In genomic region chr1:36589486-36589885, GRCm38 (mm10) we compare ENCODE assay signal across 11 mouse cellular contexts. TPM values are rescaled to one million over a fixed set of nuclear protein-coding genes. Genes with fewer than 3 reads are reported as not detected.
DNase-seq lines count a peak whose midpoint lies in the region; ATAC-seq and TF ChIP-seq lines count a peak whose summit lies in the region.
"Had no signal": no experiment of that assay in that cellular context is flagged by ENCODE, and none has a peak within 500 bp of the region (broad histone marks: within the 10 kb centered on the region; RNA-seq: fewer than 3 reads in every experiment).

No protein-coding gene starts in this region.

- H3K4me1 ChIP-seq in midbrain, postnatal 0 days (ENCODE audit: insufficient read depth, low read length) = peaks cover 4% of the 10 kb centered on the region; the same call in 1 of the 2 replicates
- peaks cover 21% of the 10 kb centered on the region; the same call in 1 of the 2 replicates for H3K4me1 ChIP-seq in midbrain, embryonic 13.5 days (replicated peaks)
- peaks cover 48% of the 10 kb centered on the region for H3K4me1 ChIP-seq in heart, embryonic 15.5 days (replicated peaks)

- no peak for TF ChIP-seq CTCF in midbrain, postnatal 0 days (IDR thresholded peaks at IDR 0.05)

- peak; percentile 64 for DNase-seq in midbrain, postnatal 0 days (ENCODE audit: low spot score)
- peak; percentile 60 for DNase-seq in cerebellum, postnatal 14 days
- DNase-seq in kidney, postnatal 14 days = peak; percentile 84
- peak; percentile 78 for DNase-seq in testis, postnatal 10 days (ENCODE audit: low spot score)
- no peak for DNase-seq in spleen, adult 12 weeks (ENCODE audit: low spot score)
- DNase-seq in left cerebral cortex, adult 18-20 months (ENCODE audit: low spot score in 2 of 2) = no peak

- ATAC-seq in midbrain, postnatal 0 days (ENCODE audit: low FRiP score) = no peak
- ATAC-seq in midbrain, embryonic 13.5 days = no peak
- ATAC-seq in heart, embryonic 15.5 days (replicated peaks; ENCODE audit: insufficient number of reproducible peaks, insufficient read depth, low FRiP score, low read depth) = peak; percentile 76
- ATAC-seq: Patski had no signal

- no peak overlapping the region for H3K9ac ChIP-seq in midbrain, postnatal 0 days (replicated peaks; ENCODE audit: low read length, poor library complexity, severe bottlenecking)
- no peak overlapping the region for H3K9ac ChIP-seq in midbrain, embryonic 13.5 days (replicated peaks)
- H3K9ac ChIP-seq in heart, embryonic 15.5 days = no peak overlapping the region

- H3K36me3 ChIP-seq in midbrain, postnatal 0 days (ENCODE audit: insufficient read depth, low read length) = no peaks in the 10 kb centered on the region
- H3K36me3 ChIP-seq in midbrain, embryonic 13.5 days = no peaks in the 10 kb centered on the region
- H3K36me3 ChIP-seq in heart, embryonic 15.5 days = no peaks in the 10 kb centered on the region

- 0 out of 2 replicates have a peak overlapping the region, but pooled peaks have one; percentile 12 for H3K27ac ChIP-seq in midbrain, postnatal 0 days (ENCODE audit: low read depth, low read length)
- no peak overlapping the region for H3K27ac ChIP-seq in midbrain, embryonic 13.5 days
- peak overlapping the region; percentile 66 for H3K27ac ChIP-seq in heart, embryonic 15.5 days

- no peaks in the 10 kb centered on the region for H3K27me3 ChIP-seq in midbrain, postnatal 0 days (ENCODE audit: insufficient read depth, low read length)
- H3K27me3 ChIP-seq in midbrain, embryonic 13.5 days = no peaks in the 10 kb centered on the region
- no peaks in the 10 kb centered on the region for H3K27me3 ChIP-seq in heart, embryonic 15.5 days
- H3K27me3 ChIP-seq: Patski had no signal

- H3K4me2 ChIP-seq in midbrain, postnatal 0 days (ENCODE audit: low read depth, low read length, poor library complexity, severe bottlenecking) = no peak overlapping the region
- no peak overlapping the region for H3K4me2 ChIP-seq in midbrain, embryonic 13.5 days (replicated peaks)
- H3K4me2 ChIP-seq in heart, embryonic 15.5 days = no peak overlapping the region

- H3K4me3 ChIP-seq in midbrain, postnatal 0 days (ENCODE audit: low read depth, low read length) = no peak overlapping the region
- no peak overlapping the region for H3K4me3 ChIP-seq in midbrain, embryonic 13.5 days (replicated peaks)
- H3K4me3 ChIP-seq in heart, embryonic 15.5 days = no peak overlapping the region

- no peaks in the 10 kb centered on the region for H3K9me3 ChIP-seq in midbrain, postnatal 0 days (ENCODE audit: low read length)
- H3K9me3 ChIP-seq in midbrain, embryonic 13.5 days = no peaks in the 10 kb centered on the region
- H3K9me3 ChIP-seq in heart, embryonic 15.5 days (replicated peaks) = no peaks in the 10 kb centered on the region

- 56% methylated on average over 6 of the region's 6 CpGs for WGBS in midbrain, postnatal 0 days
- 51% methylated on average over 6 of the region's 6 CpGs for WGBS in midbrain, embryonic 13.5 days
- 22% methylated on average over 6 of the region's 6 CpGs for WGBS in heart, embryonic 15.5 days

RNA-seq across cellular contexts. Expression of gene Sema4c, which starts 31.3 kb away (rescaled TPM):
- total RNA-seq in midbrain, postnatal 0 days (2014; rRNA removed) = 30.0 and 32.7 TPM in 2 replicates
- polyA plus RNA-seq in midbrain, postnatal 0 days (2015; fragmentation: Nextera tagmentation; extraction: Ambion mirVana) = 14.7 and 18.0 TPM in 2 replicates
- polyA plus RNA-seq in midbrain, embryonic 13.5 days (2015; fragmentation: Nextera tagmentation; extraction: Ambion mirVana) = 33.4 and 35.4 TPM in 2 replicates
- polyA plus RNA-seq in heart, embryonic 15.5 days (2015; fragmentation: Nextera tagmentation; extraction: Ambion mirVana) = 7.9 and 10.9 TPM in 2 replicates
- 10 to 100 TPM; 20.5 to 21.0 TPM for total RNA-seq in left cerebral cortex, adult 18-20 months (2021)
- total RNA-seq: neutrophil, adult 5-6 weeks had no signal

RNA-seq across cellular contexts. Expression of gene Ankrd39, which starts 42.2 kb away (rescaled TPM):
- 27.9 and 30.4 TPM in 2 replicates for total RNA-seq in midbrain, postnatal 0 days (2014; rRNA removed)
- 34.3 and 40.9 TPM in 2 replicates for polyA plus RNA-seq in midbrain, postnatal 0 days (2015; fragmentation: Nextera tagmentation; extraction: Ambion mirVana)
- polyA plus RNA-seq in midbrain, embryonic 13.5 days (2015; fragmentation: Nextera tagmentation; extraction: Ambion mirVana) = 22.1 and 22.3 TPM in 2 replicates
- 27.3 and 30.4 TPM in 2 replicates for polyA plus RNA-seq in heart, embryonic 15.5 days (2015; fragmentation: Nextera tagmentation; extraction: Ambion mirVana)
- 10 to 100 TPM; 11.5 to 11.9 TPM for total RNA-seq in left cerebral cortex, adult 18-20 months (2021)

RNA-seq across cellular contexts. Expression of gene Gm42417, which starts 50.3 kb away (rescaled TPM):
- total RNA-seq in midbrain, postnatal 0 days (2014; rRNA removed) = not detected in 2 replicates
- polyA plus RNA-seq in midbrain, postnatal 0 days (2015; fragmentation: Nextera tagmentation; extraction: Ambion mirVana) = 0.42 and 0.65 TPM in 2 replicates
- not detected in 2 replicates for polyA plus RNA-seq in midbrain, embryonic 13.5 days (2015; fragmentation: Nextera tagmentation; extraction: Ambion mirVana)
- 0.22 TPM in 1 of 2 replicates, not detected in the other for polyA plus RNA-seq in heart, embryonic 15.5 days (2015; fragmentation: Nextera tagmentation; extraction: Ambion mirVana)
- total RNA-seq in left cerebral cortex, adult 18-20 months (2021) = under 1 TPM in 1 of 2 experiments, not detected in 1; 0.77 TPM
- total RNA-seq: neutrophil, adult 5-6 weeks had no signal
- polyA plus RNA-seq: gonadal fat pad, adult 2 months had no signal

RNA-seq across cellular contexts. Expression of gene Ankrd23, which starts 52.8 kb away (rescaled TPM):
- 9.8 and 11.6 TPM in 2 replicates for total RNA-seq in midbrain, postnatal 0 days (2014; rRNA removed)
- 12.8 and 14.8 TPM in 2 replicates for polyA plus RNA-seq in midbrain, postnatal 0 days (2015; fragmentation: Nextera tagmentation; extraction: Ambion mirVana)
- 16.1 and 19.0 TPM in 2 replicates for polyA plus RNA-seq in midbrain, embryonic 13.5 days (2015; fragmentation: Nextera tagmentation; extraction: Ambion mirVana)
- polyA plus RNA-seq in heart, embryonic 15.5 days (2015; fragmentation: Nextera tagmentation; extraction: Ambion mirVana) = 25.3 and 26.7 TPM in 2 replicates
- total RNA-seq in left cerebral cortex, adult 18-20 months (2021) = 1 to 10 TPM; 5.4 to 5.9 TPM

Comparison
In these comparisons a context has a peak if more than half of its experiments do, and no peak if none do; other contexts are left out.
1. DNase-seq: peak in midbrain, postnatal 0 days (single experiment), cerebellum, postnatal 14 days (2 of 2), kidney, postnatal 14 days (single experiment) and testis, postnatal 10 days (single experiment); none in spleen, adult 12 weeks (single experiment) and left cerebral cortex, adult 18-20 months (0 of 2).